Mouse (Mus musculus): ENCODE results near the gene Cadm1.

- no peak for TF ChIP-seq POLR2A (IDR thresholded peaks at IDR 0.05; ENCODE audit: borderline replicate concordance, extremely low read depth, insufficient read depth, insufficient read length, poor library complexity, severe bottlenecking)
- TF ChIP-seq CTCF (IDR thresholded peaks at IDR 0.05; ENCODE audit: borderline replicate concordance, extremely low read depth, insufficient read depth, insufficient read length) = no peak
These were observed 37.9 kb downstream of the Cadm1 start for GRCm38 (mm10) chr9:47567873-47568272.

Measured in brain, embryonic 14.5 days (tissue).